Mouse (Mus musculus) gastrocnemius, postnatal 14 days (tissue): ENCODE data around the gene Sntb2. TPM values are rescaled to one million over a fixed set of nuclear protein-coding genes. Genes with fewer than 3 reads are reported as not detected.
"Not testable (repeated sequence)": the region's sequence is repeated elsewhere in the genome, so short reads cannot be mapped to it uniquely, and the experiment has no call there.

ENCODE experiments used
- DNase-seq: peaks from one replicate; pipeline ENCODE4 v3.0.0; 2021; ENCODE audit warnings: mixed read lengths
- intact Hi-C: fragments of 180-260 bp; cut with DNase I; formaldehyde crosslinking; loops from one replicate; pipeline ENCODE4 v1.15.1; 2025; ENCODE audit warnings: low total_unique reads
- total RNA-seq, 2 experiments: library from RNA; stranded (reverse); gene quantifications; 2 replicates each; pipeline ENCODE4 v1.2.3; 2021

The Sntb2 gene
- total RNA-seq, 2 experiments from 2014 or later, result 11.0 to 13.9 TPM

GRCm38 (mm10) chr8:106927247-106927646 is 8.3 kb upstream of the Sntb2 start:
- DNase-seq, result no peak
- intact Hi-C loops, result loop anchor here (5.0 kb wide), 1 partner anchor 75 kb away; no protein-coding TSS in a partner anchor

DNA sequence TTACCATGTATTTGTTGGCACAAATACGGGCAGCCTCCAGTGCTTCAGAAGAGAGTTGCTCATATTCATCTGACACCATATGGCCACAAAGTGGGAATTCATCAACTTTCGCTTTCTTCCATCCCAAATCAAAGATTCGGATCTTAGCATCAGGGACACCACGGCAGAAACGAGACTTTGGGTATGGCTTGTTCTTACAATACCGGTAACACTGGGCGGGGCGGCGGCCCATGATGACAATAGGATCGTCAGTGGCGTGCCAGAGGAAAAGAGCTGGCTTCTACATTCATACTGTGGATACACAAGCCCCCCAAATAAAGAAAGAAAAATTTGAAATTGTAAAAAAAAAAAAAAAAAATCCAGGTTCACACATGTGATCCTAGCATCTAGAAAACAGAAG is 7.4 kb upstream of the Sntb2 start:
- DNase-seq, result not testable (repeated sequence)
- intact Hi-C loops, result loop anchor here (5.0 kb wide), 1 partner anchor 74 kb away; no protein-coding TSS in a partner anchor

DNA sequence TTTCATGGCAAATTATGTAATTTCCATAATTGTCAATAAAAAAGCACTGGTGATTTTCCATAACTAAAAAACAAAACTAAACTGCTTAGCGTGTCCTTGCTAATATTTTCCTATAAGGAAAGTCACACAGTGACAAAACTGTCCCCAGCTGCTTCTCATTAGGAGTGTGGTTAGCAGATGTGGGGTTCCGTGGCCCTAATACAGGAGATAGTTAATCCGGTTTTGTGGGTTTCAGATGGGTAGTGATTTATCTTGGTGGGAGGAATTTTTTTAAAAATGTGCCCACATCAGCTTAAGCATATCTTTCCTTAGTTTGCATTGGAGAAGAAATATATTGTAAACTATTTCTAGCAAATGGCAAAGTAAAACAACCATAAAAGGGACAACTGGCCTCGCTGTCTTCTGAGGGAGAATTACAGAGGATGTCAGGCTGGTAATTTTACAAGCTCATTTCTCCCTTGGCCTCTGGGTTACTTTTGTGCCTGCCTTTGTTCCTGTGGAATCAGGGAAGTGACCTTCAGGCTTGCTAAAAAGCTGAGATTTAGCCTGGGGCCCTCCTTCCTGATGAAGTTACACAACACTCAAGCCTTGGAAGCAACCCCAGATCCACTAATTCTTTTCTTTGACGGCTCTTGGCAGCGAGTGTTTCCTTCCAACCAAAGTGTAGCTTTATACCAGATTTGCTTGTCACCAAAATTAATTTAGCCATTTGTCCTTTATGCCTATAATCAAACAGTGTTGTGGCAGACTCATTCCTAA is 6.2 kb upstream of the Sntb2 start:
- DNase-seq, result peak; percentile 34
- intact Hi-C loops, result loop anchor here (5.0 kb wide), 1 partner anchor 73 kb away; no protein-coding TSS in a partner anchor

DNA sequence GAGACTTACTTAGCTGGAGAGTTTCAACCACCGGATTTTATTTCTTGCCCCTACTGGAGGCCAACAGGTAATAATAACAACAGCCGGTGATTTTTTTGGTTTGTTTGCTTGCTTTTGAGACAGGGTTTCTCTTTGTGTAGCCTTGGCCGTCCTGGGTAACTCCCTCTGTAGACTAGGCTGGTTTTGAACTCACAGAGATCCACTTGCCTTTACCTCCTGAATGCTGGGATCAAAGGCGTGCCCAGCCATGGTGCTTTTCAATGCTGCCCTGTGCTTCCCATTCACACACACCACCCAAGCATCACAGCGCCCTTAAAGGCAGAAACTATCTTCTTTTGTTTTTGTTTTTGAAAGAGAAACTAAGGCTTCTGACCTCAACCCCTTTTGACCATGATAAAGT is 5.6 kb upstream of the Sntb2 start:
- no peak for DNase-seq
- intact Hi-C loops, result loop anchor here (5.0 kb wide), 1 partner anchor 72 kb away; no protein-coding TSS in a partner anchor

DNA sequence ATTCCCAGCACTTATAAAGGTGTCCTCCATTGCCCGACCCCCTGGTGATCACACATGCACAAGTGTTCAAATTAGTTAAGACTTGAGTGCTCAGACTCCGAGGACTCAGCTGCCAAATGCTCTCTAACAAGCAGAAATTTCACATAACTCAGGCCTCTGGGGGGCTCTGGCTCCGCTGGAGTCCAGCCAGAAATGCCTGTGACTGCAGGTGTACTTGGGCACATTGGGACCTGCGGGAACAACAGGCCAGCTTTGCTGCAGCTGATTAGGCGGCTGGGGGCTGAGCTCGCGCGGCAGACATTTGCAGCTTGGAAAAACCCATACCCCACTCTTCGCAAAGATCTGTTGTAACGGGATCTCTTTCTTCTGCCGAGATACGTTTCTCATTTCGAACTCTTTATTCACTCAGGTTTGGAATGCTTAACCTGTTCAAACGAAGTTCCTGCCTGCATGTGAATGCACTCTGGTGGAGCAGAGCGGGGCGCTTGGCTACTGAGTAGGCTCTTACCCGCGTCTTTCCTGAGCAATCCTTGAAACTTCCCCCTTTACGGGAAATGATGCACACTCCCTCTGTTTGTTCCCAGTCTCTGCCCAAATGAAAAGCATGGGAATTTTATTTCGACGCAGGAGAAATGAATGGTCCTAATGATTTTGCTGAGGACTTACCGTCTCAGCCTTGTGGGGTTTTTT is 3.0 kb upstream of the Sntb2 start:
- intact Hi-C loops, result no loop called here
- DNase-seq, result peak; percentile 20

GRCm38 (mm10) chr8:106933506-106934143 is 1.9 kb upstream of the Sntb2 start:
- intact Hi-C loops, result no loop called here

DNA sequence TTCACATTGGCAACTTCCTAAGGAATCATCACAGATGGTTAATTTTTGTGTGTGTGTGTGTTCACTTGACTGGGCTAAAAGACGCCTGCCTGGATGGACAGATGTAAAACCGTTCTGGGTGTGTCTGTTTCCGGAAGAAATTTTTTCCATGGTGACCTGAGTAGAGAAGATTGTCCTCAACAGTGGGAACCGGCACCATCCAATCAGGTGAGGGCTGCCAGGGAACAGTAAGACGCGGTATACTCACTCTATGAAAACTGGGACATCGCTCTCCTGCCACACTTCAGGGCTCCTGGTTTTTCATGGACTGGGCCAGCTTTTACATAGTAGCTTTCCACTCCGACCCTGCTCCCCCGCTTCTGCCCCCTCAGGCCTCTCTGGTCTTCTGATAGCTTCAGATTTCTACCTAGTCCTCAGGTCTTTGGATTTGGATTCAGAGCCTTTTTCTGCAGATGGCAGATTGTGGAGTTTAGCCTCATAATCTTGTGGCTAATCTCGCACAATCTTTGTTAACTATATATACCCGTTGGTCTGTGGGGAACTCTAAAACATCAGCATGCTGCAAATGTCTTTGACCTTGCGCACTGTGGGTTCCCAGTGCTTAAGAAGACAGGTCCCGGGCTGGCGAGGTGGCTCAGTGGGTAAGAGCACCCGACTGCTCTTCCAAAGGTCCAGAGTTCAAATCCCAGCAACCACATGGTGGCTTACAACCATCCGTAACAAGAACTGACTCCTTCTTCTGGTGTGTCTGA is 1.1 kb upstream of the Sntb2 start:
- intact Hi-C loops, result no loop called here
- DNase-seq, result no peak

More at GRCm38 (mm10) chr8:106933506-106934143, 1.9 kb upstream of the Sntb2 start:
- no peak for DNase-seq

DNA sequence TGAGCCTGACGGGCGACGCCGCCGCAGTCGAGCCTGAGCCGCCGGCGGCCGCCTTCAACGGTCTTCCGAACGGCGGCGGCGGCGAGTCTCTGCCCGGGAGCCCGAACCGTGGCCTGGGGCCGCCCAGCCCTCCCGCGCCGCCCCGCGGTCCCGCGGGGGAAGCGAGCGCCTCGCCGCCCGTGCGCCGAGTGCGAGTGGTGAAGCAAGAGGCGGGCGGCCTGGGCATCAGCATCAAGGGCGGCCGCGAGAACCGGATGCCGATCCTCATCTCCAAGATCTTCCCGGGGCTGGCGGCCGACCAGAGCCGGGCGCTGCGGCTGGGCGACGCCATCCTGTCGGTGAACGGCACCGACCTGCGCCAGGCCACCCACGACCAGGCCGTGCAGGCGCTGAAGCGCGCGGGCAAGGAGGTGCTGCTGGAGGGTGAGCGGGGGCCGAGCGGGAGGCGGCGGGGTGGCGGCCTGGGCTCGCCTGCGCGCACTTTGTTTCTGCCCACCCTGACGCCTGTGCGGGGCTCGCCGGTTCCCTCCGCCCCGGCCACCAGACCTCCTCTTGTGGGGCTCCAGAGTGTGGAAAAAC is 438 bp downstream of the Sntb2 start:
- intact Hi-C loops, result no loop called here
- DNase-seq, result peak; percentile 59

DNA sequence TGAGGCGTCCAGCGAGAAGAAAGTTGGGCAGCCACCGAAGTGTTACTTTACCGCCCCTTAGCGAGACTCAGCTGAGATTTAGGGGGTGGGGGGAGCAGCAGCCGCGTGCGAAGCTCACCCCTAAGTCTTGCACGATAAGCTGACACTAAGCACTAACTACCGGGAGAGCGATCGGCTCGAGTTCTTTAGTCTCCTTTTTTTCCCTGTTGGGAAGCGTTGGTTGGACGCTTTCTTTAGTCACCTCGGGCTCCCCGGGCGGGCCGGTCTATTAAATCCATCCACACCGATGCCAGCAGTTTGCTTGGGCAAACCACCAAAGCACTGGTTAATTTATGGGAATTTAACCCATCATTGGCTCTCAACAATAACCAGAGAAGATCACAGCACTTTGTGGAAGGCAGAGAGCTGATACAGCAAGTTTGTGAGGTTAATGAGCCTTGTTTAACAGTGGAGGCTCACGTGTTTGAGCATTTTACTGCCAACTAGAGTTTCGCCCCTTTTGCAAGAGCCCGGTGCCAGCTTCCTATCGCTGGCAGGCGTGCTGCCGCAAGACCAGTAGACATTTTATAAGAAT is 1.0 kb downstream of the Sntb2 start:
- DNase-seq, result peak; percentile 28
- intact Hi-C loops, result no loop called here

DNA sequence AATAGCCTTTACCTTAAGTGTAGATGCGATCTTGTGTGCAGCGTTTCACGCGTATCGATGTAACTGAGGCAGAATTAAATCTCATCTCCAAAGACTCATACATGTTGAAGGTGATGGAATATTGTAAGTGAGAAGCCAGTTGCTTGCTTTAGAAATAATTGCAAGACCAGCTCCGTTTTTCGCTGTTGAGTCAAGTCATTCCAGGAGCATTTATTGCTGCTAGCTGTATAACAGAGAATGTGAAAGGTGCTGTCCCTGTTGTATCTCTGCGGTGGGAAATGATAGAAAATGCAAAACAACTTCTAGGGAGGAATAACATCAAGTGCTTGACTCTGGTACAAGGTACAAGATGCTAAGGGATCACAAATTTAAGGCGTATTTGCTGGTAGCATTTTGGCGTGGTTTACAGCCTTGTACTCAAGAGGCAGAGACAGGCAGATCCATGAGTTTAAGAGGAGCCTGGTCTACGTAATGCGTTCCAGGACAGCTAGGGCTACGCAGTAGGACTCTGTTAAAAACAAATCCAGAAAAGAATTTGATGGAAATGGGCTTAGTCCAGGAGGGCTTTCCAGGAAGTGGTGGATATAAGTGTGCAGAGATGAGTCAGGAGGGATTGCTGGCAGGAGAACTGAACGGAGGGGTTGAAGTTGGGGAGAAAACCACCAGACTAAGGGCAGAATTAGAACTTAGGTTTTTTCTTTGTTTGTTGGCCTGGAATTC is 1.7 kb downstream of the Sntb2 start:
- no peak for DNase-seq
- intact Hi-C loops, result no loop called here

DNA sequence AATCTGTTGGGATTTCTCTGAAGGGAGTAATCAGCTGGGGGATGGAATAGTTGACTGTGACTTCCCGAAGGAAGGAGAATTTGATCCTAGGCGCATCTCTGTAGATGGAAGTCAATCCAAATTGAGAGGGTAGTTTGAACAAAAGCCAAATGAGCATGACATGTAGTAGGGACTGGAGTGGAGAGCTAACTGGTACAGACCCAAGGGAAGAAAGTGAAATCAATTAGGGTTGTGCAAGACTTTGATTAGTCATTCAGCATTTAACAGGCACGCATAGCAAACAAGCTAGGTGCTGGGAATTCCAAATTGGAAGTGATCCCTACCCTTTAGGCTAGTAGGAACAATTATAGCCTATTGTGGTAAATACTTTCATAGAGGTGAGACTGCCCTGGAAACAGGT is 6.3 kb downstream of the Sntb2 start:
- no peak for DNase-seq
- intact Hi-C loops, result loop anchor here (5.0 kb wide), 1 partner anchor 35 kb away; no protein-coding TSS in a partner anchor

GRCm38 (mm10) chr8:106943874-106944418 is 8.4 kb downstream of the Sntb2 start:
- intact Hi-C loops, result loop anchor here (5.0 kb wide), 1 partner anchor 33 kb away; no protein-coding TSS in a partner anchor
- no peak for DNase-seq

DNA sequence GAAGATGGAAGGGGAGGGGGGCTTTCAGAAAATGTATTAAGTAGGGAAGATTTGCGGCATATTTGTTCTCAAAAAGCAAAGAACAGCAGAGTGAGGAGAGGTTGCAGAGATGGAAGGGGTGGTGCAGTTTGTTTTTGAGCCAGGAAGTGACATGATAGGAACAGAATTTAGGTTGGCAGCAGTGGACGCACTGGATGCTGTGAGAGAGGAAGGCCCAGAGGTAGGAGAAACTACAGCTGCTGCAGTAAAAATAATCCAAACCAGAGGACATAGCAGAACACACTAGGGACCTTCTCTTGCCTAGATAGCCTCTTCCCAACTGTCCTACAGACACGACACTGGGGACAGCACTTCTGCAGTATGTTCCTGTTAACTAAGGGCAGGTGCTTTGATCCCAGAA is 9.2 kb downstream of the Sntb2 start:
- DNase-seq, result peak; percentile 35
- intact Hi-C loops, result loop anchor here (5.0 kb wide), 1 partner anchor 33 kb away; no protein-coding TSS in a partner anchor

- DNase-seq, result no peak
- intact Hi-C loops, result no loop called here
These were observed 13.2 kb downstream of the Sntb2 start for GRCm38 (mm10) chr8:106948678-106949243.

- DNase-seq, result no peak
- intact Hi-C loops, result no loop called here
These were observed 16.2 kb downstream of the Sntb2 start for GRCm38 (mm10) chr8:106951707-106952106.

- no peak for DNase-seq
- intact Hi-C loops, result no loop called here
These were observed 18.0 kb downstream of the Sntb2 start for GRCm38 (mm10) chr8:106953571-106953970.

DNA sequence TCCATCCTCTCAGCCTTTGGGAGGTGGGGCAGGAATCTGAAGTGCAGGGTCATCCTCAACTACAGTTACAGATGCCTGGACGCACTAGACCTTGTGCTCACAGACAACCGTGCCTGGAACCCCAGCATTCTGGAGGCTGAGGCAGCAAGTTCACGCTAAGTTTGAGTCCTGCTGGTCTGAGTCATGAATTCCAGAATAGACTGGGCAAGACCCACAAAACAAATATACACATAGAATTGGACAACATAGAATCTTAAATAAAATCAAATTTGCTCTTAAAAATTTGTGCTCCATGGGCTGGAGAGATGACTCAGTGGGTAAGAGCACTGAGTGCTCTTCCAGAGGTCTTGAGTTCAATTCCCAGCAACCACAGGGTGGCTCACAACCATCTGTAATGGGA is 21.5 kb downstream of the Sntb2 start:
- intact Hi-C loops, result no loop called here
- no peak for DNase-seq

DNA sequence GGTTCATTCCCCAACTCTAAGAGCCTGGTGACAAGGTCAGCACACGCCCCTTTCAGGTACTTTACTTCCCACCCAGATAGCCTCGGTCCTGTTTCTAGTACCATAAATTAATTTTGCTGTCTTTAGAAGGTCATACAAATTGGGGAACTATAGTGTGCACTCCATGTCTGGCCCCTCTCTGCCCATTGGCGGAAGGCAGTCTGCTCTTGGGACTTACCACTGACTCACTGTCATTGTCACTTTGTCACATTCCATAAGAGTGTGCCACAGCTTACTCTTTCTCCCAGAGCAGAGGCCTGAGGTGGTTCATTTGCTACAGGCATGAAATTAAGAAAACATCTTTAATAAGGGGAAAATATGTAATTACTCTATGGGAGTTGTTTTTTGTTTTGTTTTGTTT is 22.7 kb downstream of the Sntb2 start:
- DNase-seq, result no peak
- intact Hi-C loops, result no loop called here
